Mouse (Mus musculus): ENCODE data around the gene Hsd17b11. TPM values are rescaled to one million over a fixed set of nuclear protein-coding genes. Genes with fewer than 3 reads are reported as not detected.
"Not testable (repeated sequence)": the region's sequence is repeated elsewhere in the genome, so short reads cannot be mapped to it uniquely, and the experiment has no call there.

The Hsd17b11 gene
- polyA plus RNA-seq, 1 experiment from 2014 or later, result 1.2 TPM

- H3K4me1 ChIP-seq (replicated peaks), result peaks cover 25% of the 10 kb centered on the region
- H3K27me3 ChIP-seq (ENCODE audit: insufficient read depth, poor library complexity, severe bottlenecking), result peaks cover 36% of the 10 kb centered on the region
- 63% methylated on average over 11 of the region's 11 CpGs for WGBS
- no peak overlapping the region for H3K4me3 ChIP-seq
- DNase-seq (ENCODE audit: low spot score), result no peak
- H3K9me3 ChIP-seq, result no peaks in the 10 kb centered on the region
- no peak overlapping the region for H3K27ac ChIP-seq
- H3K36me3 ChIP-seq, result no peaks in the 10 kb centered on the region
Measured at GRCm38 (mm10) chr5:104024762-104025161, 3.0 kb upstream of the Hsd17b11 start.

- H3K4me3 ChIP-seq; H3K36me3 ChIP-seq; H3K9me3 ChIP-seq; DNase-seq (ENCODE audit: low spot score); H3K27ac ChIP-seq: not testable (repeated sequence)
- 83% methylated on average over 5 of the region's 5 CpGs for WGBS
- Histone ChIP-seq H3K4me1 (replicated peaks) (peaks cover 25% of the 10 kb centered on the region), H3K27me3 (ENCODE audit: insufficient read depth, poor library complexity, severe bottlenecking) (peaks cover 36% of the 10 kb centered on the region)
Measured at GRCm38 (mm10) chr5:104024193-104024592, 2.5 kb upstream of the Hsd17b11 start.

- 76% methylated on average over 8 of the region's 8 CpGs for WGBS
- Histone ChIP-seq H3K27me3 (ENCODE audit: insufficient read depth, poor library complexity, severe bottlenecking) (peaks cover 36% of the 10 kb centered on the region), H3K9me3 (no peaks in the 10 kb centered on the region), H3K4me1 (replicated peaks) (peaks cover 25% of the 10 kb centered on the region), H3K27ac (no peak overlapping the region), H3K4me3 (no peak overlapping the region), H3K36me3 (no peaks in the 10 kb centered on the region)
- DNase-seq (ENCODE audit: low spot score), result no peak
Measured at GRCm38 (mm10) chr5:104023289-104024020, 1.7 kb upstream of the Hsd17b11 start.

GRCm38 (mm10) chr5:104022558-104022957, 839 bp upstream of the Hsd17b11 start:
- peaks cover 36% of the 10 kb centered on the region for H3K27me3 ChIP-seq (ENCODE audit: insufficient read depth, poor library complexity, severe bottlenecking)
- 40% methylated on average over 5 of the region's 5 CpGs for WGBS
- peak overlapping the region; percentile 85; the same call in 1 of the 2 replicates for H3K27ac ChIP-seq
- H3K4me1 ChIP-seq (replicated peaks), result peaks cover 25% of the 10 kb centered on the region
- no peaks in the 10 kb centered on the region for H3K9me3 ChIP-seq
- H3K4me3 ChIP-seq, result peak overlapping the region; percentile 58
- no peaks in the 10 kb centered on the region for H3K36me3 ChIP-seq
- no peak for DNase-seq (ENCODE audit: low spot score)

- H3K36me3 ChIP-seq, result no peaks in the 10 kb centered on the region
- H3K4me1 ChIP-seq (replicated peaks), result no peaks in the 10 kb centered on the region
- no peak for DNase-seq (ENCODE audit: low spot score)
- H3K4me3 ChIP-seq, result no peak overlapping the region
- H3K27me3 ChIP-seq (ENCODE audit: insufficient read depth, poor library complexity, severe bottlenecking), result no peaks in the 10 kb centered on the region
- no peak overlapping the region for H3K27ac ChIP-seq
- no peaks in the 10 kb centered on the region for H3K9me3 ChIP-seq
Measured at GRCm38 (mm10) chr5:104011419-104011818, 10.3 kb downstream of the Hsd17b11 start.

- 93% methylated on average over 7 of the region's 7 CpGs for WGBS
- Histone ChIP-seq H3K27ac (no peak overlapping the region), H3K4me1 (replicated peaks) (no peaks in the 10 kb centered on the region), H3K27me3 (ENCODE audit: insufficient read depth, poor library complexity, severe bottlenecking) (no peaks in the 10 kb centered on the region), H3K36me3 (no peaks in the 10 kb centered on the region), H3K9me3 (no peaks in the 10 kb centered on the region), H3K4me3 (no peak overlapping the region)
- no peak for DNase-seq (ENCODE audit: low spot score)
Measured at GRCm38 (mm10) chr5:104010261-104010660, 11.5 kb downstream of the Hsd17b11 start.

- Histone ChIP-seq H3K27ac (no peak overlapping the region), H3K4me1 (replicated peaks) (no peaks in the 10 kb centered on the region), H3K4me3 (no peak overlapping the region), H3K36me3 (no peaks in the 10 kb centered on the region), H3K9me3 (no peaks in the 10 kb centered on the region), H3K27me3 (ENCODE audit: insufficient read depth, poor library complexity, severe bottlenecking) (no peaks in the 10 kb centered on the region)
- 89% methylated on average over 3 of the region's 3 CpGs for WGBS
- no peak for DNase-seq (ENCODE audit: low spot score)
Measured at GRCm38 (mm10) chr5:104009421-104009820, 12.3 kb downstream of the Hsd17b11 start.

- Histone ChIP-seq H3K4me1 (replicated peaks) (peaks cover 5% of the 10 kb centered on the region), H3K4me3 (no peak overlapping the region), H3K27ac (no peak overlapping the region), H3K36me3 (no peaks in the 10 kb centered on the region), H3K27me3 (ENCODE audit: insufficient read depth, poor library complexity, severe bottlenecking) (peaks cover 5% of the 10 kb centered on the region; the same call in 1 of the 2 replicates), H3K9me3 (no peaks in the 10 kb centered on the region)
- 73% methylated on average over 5 of the region's 5 CpGs for WGBS
- DNase-seq (ENCODE audit: low spot score), result no peak
Measured at GRCm38 (mm10) chr5:104007801-104008200, 13.9 kb downstream of the Hsd17b11 start.

GRCm38 (mm10) chr5:104006811-104007210, 14.9 kb downstream of the Hsd17b11 start:
- DNase-seq (ENCODE audit: low spot score), result no peak
- WGBS, result 83% methylated on average over 3 of the region's 3 CpGs
- Histone ChIP-seq H3K4me1 (replicated peaks) (peaks cover 11% of the 10 kb centered on the region), H3K36me3 (no peaks in the 10 kb centered on the region), H3K4me3 (no peak overlapping the region), H3K27ac (no peak overlapping the region), H3K27me3 (ENCODE audit: insufficient read depth, poor library complexity, severe bottlenecking) (peaks cover 5% of the 10 kb centered on the region; the same call in 1 of the 2 replicates), H3K9me3 (no peaks in the 10 kb centered on the region)

GRCm38 (mm10) chr5:104003955-104004354, 17.8 kb downstream of the Hsd17b11 start:
- no peak overlapping the region for H3K4me3 ChIP-seq
- 87% methylated on average over 2 of the region's 2 CpGs for WGBS
- no peak for DNase-seq (ENCODE audit: low spot score)

GRCm38 (mm10) chr5:104003256-104003931, 18.3 kb downstream of the Hsd17b11 start:
- peak overlapping the region; percentile 50; the same call in 1 of the 2 replicates for H3K27ac ChIP-seq
- no peak for DNase-seq (ENCODE audit: low spot score)
- peak overlapping the region; percentile 32 for H3K4me3 ChIP-seq
- no peaks in the 10 kb centered on the region for H3K36me3 ChIP-seq
- H3K27me3 ChIP-seq (ENCODE audit: insufficient read depth, poor library complexity, severe bottlenecking), result peaks cover 5% of the 10 kb centered on the region; the same call in 1 of the 2 replicates
- peaks cover 11% of the 10 kb centered on the region for H3K4me1 ChIP-seq (replicated peaks)
- 51% methylated on average over 15 of the region's 15 CpGs for WGBS
- H3K9me3 ChIP-seq, result no peaks in the 10 kb centered on the region

More at GRCm38 (mm10) chr5:104003955-104004354, 17.8 kb downstream of the Hsd17b11 start:
- Histone ChIP-seq H3K27ac (no peak overlapping the region), H3K36me3 (no peaks in the 10 kb centered on the region), H3K9me3 (no peaks in the 10 kb centered on the region), H3K27me3 (ENCODE audit: insufficient read depth, poor library complexity, severe bottlenecking) (peaks cover 5% of the 10 kb centered on the region; the same call in 1 of the 2 replicates), H3K4me1 (replicated peaks) (peaks cover 11% of the 10 kb centered on the region)

GRCm38 (mm10) chr5:104002549-104003255, 19.0 kb downstream of the Hsd17b11 start:
- H3K27ac ChIP-seq, result peak overlapping the region; percentile 50
- peak overlapping the region; percentile 32 for H3K4me3 ChIP-seq
- DNase-seq (ENCODE audit: low spot score), result peak; percentile 25

More at GRCm38 (mm10) chr5:104002549-104003255, 19.0 kb downstream of the Hsd17b11 start:
- Histone ChIP-seq H3K9me3 (no peaks in the 10 kb centered on the region), H3K27me3 (ENCODE audit: insufficient read depth, poor library complexity, severe bottlenecking) (peaks cover 5% of the 10 kb centered on the region; the same call in 1 of the 2 replicates), H3K36me3 (no peaks in the 10 kb centered on the region), H3K4me1 (replicated peaks) (peaks cover 11% of the 10 kb centered on the region)
- 18% methylated on average over 18 of the region's 18 CpGs for WGBS
